Mouse (Mus musculus): Measurements from ENCODE around the gene Krt12. TPM values are rescaled to one million over a fixed set of nuclear protein-coding genes. Genes with fewer than 3 reads are reported as not detected.

Gene Krt12
- polyA plus RNA-seq, 1 experiment from 2014 or later, result not detected

DNA sequence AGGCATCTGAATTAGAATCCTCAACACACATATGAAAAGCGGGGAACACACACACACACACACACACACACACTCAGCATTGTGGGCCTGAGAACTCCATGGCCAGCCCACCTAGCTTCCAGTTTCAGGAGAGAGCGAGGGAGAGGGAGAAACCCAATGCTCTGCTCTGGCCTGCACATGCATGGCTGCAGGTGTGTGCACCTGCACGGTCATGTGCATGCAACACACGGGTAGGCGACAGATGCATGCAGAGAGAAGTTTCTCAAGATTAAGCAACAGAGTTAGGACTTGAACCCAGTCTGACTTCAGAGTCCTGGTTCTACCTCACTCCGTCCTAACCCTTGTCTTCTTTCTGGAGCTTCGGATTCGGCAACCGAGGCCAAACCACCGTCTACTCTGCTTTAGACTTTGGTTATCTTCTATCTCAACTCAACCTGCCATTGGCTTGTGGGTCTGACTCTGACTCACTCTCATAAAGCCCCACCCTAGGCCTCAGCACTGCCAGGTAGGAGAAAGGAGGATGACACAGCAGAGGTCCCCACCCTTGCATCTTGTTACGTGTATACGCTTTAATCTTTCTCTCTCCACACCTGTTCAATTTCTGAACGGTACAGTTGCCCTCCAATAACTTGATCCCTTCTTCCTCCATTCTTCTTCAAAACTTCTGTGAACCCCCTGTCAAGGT lies 7.5 kb downstream of the Krt12 start:
- no peaks in the 10 kb centered on the region for H3K27me3 ChIP-seq (replicated peaks; ENCODE audit: control insufficient read depth, insufficient read depth, low read length)
- no peak overlapping the region for H3K4me2 ChIP-seq (ENCODE audit: low read depth, low read length)
- H3K36me3 ChIP-seq (ENCODE audit: control insufficient read depth, insufficient read depth, low read length), result no peaks in the 10 kb centered on the region
- H3K4me3 ChIP-seq (ENCODE audit: low read length), result no peak overlapping the region
- 73% methylated on average over 13 of the region's 13 CpGs for WGBS
- H3K4me1 ChIP-seq (ENCODE audit: control insufficient read depth, insufficient read depth, low read length), result peaks cover 9% of the 10 kb centered on the region; the same call in 1 of the 2 replicates
- no peak overlapping the region for H3K9ac ChIP-seq (ENCODE audit: low read depth, low read length)
- H3K9me3 ChIP-seq (ENCODE audit: control insufficient read depth, low read length), result no peaks in the 10 kb centered on the region
- peak; percentile 87 for ATAC-seq
- no peak overlapping the region for H3K27ac ChIP-seq (ENCODE audit: low read length)

DNA sequence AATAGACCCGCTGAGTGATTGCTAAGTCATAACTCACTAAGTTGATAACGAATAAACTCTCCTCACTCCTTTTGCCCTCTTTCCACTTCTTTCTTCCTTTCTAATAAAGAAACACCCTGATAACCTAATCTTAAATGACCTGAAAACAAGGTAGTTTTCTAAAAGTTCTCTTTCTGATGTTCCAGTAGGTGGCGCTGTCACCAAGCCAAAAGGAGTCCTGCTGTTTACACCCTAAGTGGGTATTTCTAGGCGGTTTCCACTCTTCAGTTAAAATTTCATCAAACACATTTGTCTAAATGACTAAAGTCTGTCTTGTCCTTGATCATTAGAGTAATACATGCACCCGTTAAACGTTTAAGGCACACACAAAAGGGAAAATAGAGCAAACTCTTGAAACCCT lies 8.8 kb downstream of the Krt12 start:
- no peak overlapping the region for H3K4me2 ChIP-seq (ENCODE audit: low read depth, low read length)
- no peak overlapping the region for H3K4me3 ChIP-seq (ENCODE audit: low read length)
- WGBS, result 18% methylated on average over 6 of the region's 6 CpGs
- ATAC-seq, result no peak
- H3K27me3 ChIP-seq (replicated peaks; ENCODE audit: control insufficient read depth, insufficient read depth, low read length), result no peaks in the 10 kb centered on the region
- no peak overlapping the region for H3K27ac ChIP-seq (ENCODE audit: low read length)
- H3K9me3 ChIP-seq (ENCODE audit: control insufficient read depth, low read length), result no peaks in the 10 kb centered on the region
- H3K9ac ChIP-seq (ENCODE audit: low read depth, low read length), result no peak overlapping the region
- H3K4me1 ChIP-seq (ENCODE audit: control insufficient read depth, insufficient read depth, low read length), result peaks cover 9% of the 10 kb centered on the region; the same call in 1 of the 2 replicates
- H3K36me3 ChIP-seq (ENCODE audit: control insufficient read depth, insufficient read depth, low read length), result no peaks in the 10 kb centered on the region

DNA sequence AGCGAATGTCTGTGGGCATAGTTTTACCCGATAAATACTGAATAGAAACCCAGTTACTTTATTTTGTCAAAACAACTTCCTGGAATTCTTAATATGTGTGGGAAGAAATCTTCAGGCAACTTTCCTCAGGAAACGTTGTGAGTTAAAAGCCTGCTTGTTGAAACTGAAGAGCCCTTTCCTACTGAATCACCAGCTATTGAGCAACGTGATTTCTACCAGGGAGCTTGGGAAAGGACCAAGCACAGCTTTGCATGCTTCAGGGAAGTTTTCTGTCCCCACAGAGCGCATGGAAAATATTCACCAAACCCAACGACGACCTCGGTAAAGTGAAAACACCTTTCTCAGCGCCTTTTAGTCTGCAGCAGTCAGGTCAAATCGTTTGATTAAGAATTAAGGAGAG lies 15.9 kb downstream of the Krt12 start:
- Histone ChIP-seq H3K4me1 (ENCODE audit: control insufficient read depth, insufficient read depth, low read length) (no peaks in the 10 kb centered on the region), H3K9me3 (ENCODE audit: control insufficient read depth, low read length) (no peaks in the 10 kb centered on the region), H3K4me2 (ENCODE audit: low read depth, low read length) (no peak overlapping the region), H3K4me3 (ENCODE audit: low read length) (no peak overlapping the region), H3K9ac (ENCODE audit: low read depth, low read length) (no peak overlapping the region), H3K27ac (ENCODE audit: low read length) (no peak overlapping the region), H3K27me3 (replicated peaks; ENCODE audit: control insufficient read depth, insufficient read depth, low read length) (no peaks in the 10 kb centered on the region), H3K36me3 (ENCODE audit: control insufficient read depth, insufficient read depth, low read length) (no peaks in the 10 kb centered on the region)
- 68% methylated on average over 10 of the region's 10 CpGs for WGBS
- ATAC-seq, result no peak

DNA sequence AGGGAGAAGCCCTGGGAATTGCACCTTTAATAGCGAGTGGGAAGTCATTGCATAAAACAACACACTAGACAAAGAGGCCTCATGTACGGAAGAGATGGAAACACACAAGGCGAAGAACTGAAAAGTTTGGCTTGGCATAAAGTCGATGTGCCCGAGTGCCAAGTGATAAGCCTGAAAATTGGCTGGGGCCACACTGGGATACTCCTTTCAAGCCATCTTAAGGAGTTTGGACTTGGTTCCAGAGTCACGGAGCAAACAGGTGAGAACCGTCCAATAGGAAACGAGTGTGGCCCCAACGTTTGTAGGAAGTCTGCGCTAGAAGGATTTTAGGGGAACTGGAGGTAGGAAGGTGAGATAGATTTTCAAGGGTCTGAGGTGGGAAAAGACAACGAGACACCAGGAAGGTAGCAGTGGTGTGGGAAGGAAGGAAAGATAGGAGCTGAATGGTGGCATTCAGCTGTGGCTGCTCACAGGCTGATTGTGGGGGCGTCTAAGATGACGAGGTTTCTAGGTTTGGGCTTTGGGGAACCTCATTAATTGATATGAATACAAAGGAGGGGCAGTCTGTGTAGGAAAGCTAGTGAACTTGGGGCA lies 22.0 kb downstream of the Krt12 start:
- no peaks in the 10 kb centered on the region for H3K36me3 ChIP-seq (ENCODE audit: control insufficient read depth, insufficient read depth, low read length)
- no peak overlapping the region for H3K9ac ChIP-seq (ENCODE audit: low read depth, low read length)
- no peaks in the 10 kb centered on the region for H3K27me3 ChIP-seq (replicated peaks; ENCODE audit: control insufficient read depth, insufficient read depth, low read length)
- H3K27ac ChIP-seq (ENCODE audit: low read length), result no peak overlapping the region
- no peak for ATAC-seq
- H3K4me2 ChIP-seq (ENCODE audit: low read depth, low read length), result no peak overlapping the region
- 84% methylated on average over 13 of the region's 13 CpGs for WGBS
- no peaks in the 10 kb centered on the region for H3K4me1 ChIP-seq (ENCODE audit: control insufficient read depth, insufficient read depth, low read length)
- H3K4me3 ChIP-seq (ENCODE audit: low read length), result no peak overlapping the region
- H3K9me3 ChIP-seq (ENCODE audit: control insufficient read depth, low read length), result no peaks in the 10 kb centered on the region

DNA sequence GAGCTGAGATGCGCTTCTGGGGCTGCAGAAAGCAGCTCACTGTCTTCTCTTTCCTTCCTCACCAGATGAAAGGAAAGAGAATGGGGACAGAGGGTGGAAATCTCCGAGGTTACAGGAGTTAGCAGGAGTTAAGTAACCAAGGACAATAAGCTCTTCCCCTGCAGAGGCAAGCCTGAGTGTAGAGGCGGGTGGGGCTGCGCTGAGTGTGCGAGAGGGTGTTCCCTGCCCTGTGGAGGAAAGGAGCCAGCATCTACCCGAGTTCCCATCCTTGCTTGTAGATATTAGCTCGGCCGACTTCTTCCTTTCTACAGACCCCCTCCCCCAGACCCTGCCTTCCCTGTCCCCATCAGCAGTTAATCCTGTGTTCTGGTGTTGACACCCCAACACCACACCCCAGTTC lies 23.2 kb downstream of the Krt12 start:
- no peaks in the 10 kb centered on the region for H3K27me3 ChIP-seq (replicated peaks; ENCODE audit: control insufficient read depth, insufficient read depth, low read length)
- H3K36me3 ChIP-seq (ENCODE audit: control insufficient read depth, insufficient read depth, low read length), result no peaks in the 10 kb centered on the region
- H3K9ac ChIP-seq (ENCODE audit: low read depth, low read length), result no peak overlapping the region
- ATAC-seq, result no peak
- WGBS, result 51% methylated on average over 8 of the region's 8 CpGs
- no peak overlapping the region for H3K4me3 ChIP-seq (ENCODE audit: low read length)
- H3K4me2 ChIP-seq (ENCODE audit: low read depth, low read length), result no peak overlapping the region
- no peaks in the 10 kb centered on the region for H3K4me1 ChIP-seq (ENCODE audit: control insufficient read depth, insufficient read depth, low read length)
- H3K27ac ChIP-seq (ENCODE audit: low read length), result no peak overlapping the region
- H3K9me3 ChIP-seq (ENCODE audit: control insufficient read depth, low read length), result no peaks in the 10 kb centered on the region

DNA sequence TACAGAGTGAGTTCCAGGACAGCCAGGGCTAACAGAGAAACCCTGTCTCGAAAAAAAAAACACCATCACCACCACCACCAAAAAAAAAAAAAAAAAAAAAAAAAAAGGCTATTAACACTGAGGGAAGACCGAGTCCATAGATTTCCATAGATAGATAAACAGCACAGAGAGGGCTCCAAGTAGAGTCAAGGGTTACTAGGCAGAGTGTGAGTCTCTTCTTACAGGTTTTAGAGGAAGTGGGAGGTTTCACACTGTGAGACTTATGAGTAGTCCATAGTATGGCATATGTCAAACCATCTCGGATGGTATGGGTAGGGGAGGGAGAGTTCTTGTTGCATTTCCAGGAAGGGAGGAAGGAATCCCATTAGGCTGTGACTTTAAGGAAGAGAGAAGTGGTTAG lies 24.0 kb downstream of the Krt12 start:
- Histone ChIP-seq H3K27me3 (replicated peaks; ENCODE audit: control insufficient read depth, insufficient read depth, low read length) (no peaks in the 10 kb centered on the region), H3K9me3 (ENCODE audit: control insufficient read depth, low read length) (no peaks in the 10 kb centered on the region), H3K36me3 (ENCODE audit: control insufficient read depth, insufficient read depth, low read length) (no peaks in the 10 kb centered on the region), H3K27ac (ENCODE audit: low read length) (no peak overlapping the region), H3K4me1 (ENCODE audit: control insufficient read depth, insufficient read depth, low read length) (no peaks in the 10 kb centered on the region), H3K4me2 (ENCODE audit: low read depth, low read length) (no peak overlapping the region), H3K4me3 (ENCODE audit: low read length) (no peak overlapping the region), H3K9ac (ENCODE audit: low read depth, low read length) (no peak overlapping the region)
- ATAC-seq, result no peak
- WGBS, result 67% methylated on average over 3 of the region's 3 CpGs

DNA sequence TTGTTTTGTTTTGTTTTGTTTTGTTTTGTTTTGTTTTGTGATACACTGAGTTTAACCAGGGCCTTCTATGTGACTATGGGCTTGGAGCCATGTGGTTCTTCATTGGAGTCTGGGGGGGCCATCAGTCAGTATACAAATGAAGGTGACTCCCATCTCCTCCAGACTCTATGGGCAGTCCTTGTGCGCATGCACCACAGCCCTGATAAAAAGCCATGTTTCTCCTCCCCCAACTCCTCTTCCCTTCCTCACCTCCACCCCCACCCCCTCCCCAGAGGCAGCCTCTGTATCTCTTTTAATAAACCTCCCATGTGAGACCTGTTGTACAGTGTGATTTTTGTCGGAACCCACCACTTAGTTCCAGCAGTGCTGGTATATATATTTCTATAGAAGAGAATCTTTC lies 25.4 kb downstream of the Krt12 start:
- Histone ChIP-seq H3K36me3 (ENCODE audit: control insufficient read depth, insufficient read depth, low read length) (no peaks in the 10 kb centered on the region), H3K27me3 (replicated peaks; ENCODE audit: control insufficient read depth, insufficient read depth, low read length) (no peaks in the 10 kb centered on the region)
- 86% methylated on average over 2 of the region's 2 CpGs for WGBS

DNA sequence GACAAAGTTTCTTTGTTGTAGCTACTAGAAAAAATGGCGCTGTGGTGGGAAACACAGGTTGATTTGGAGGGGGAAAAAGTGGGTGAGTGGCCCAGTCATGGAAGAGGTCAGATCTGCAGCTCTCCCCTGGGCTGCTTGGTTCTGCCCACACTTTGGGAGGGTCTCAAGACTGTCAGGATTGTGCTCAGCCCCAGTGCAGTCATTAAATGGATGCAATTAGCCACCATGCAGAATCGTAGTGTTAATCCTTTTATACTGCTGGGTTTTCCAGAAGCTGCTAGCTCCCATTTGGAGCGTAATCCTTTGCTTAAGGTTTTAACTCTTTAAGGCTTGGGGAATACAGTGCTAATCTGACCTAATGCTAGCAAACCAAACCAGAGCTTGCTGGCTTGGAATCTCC lies 26.0 kb downstream of the Krt12 start:
- H3K9ac ChIP-seq (ENCODE audit: low read depth, low read length), result no peak overlapping the region
- no peaks in the 10 kb centered on the region for H3K9me3 ChIP-seq (ENCODE audit: control insufficient read depth, low read length)
- H3K27me3 ChIP-seq (replicated peaks; ENCODE audit: control insufficient read depth, insufficient read depth, low read length), result no peaks in the 10 kb centered on the region
- H3K4me2 ChIP-seq (ENCODE audit: low read depth, low read length), result no peak overlapping the region
- no peak for ATAC-seq
- no peak overlapping the region for H3K27ac ChIP-seq (ENCODE audit: low read length)
- H3K4me3 ChIP-seq (ENCODE audit: low read length), result no peak overlapping the region
- H3K4me1 ChIP-seq (ENCODE audit: control insufficient read depth, insufficient read depth, low read length), result no peaks in the 10 kb centered on the region
- H3K36me3 ChIP-seq (ENCODE audit: control insufficient read depth, insufficient read depth, low read length), result no peaks in the 10 kb centered on the region
- WGBS, result 44% methylated on average over 3 of the region's 3 CpGs

More for the DNA sequence above, 25.4 kb downstream of the Krt12 start:
- Histone ChIP-seq H3K9ac (ENCODE audit: low read depth, low read length) (no peak overlapping the region), H3K27ac (ENCODE audit: low read length) (no peak overlapping the region), H3K4me3 (ENCODE audit: low read length) (no peak overlapping the region), H3K4me1 (ENCODE audit: control insufficient read depth, insufficient read depth, low read length) (no peaks in the 10 kb centered on the region), H3K9me3 (ENCODE audit: control insufficient read depth, low read length) (no peaks in the 10 kb centered on the region), H3K4me2 (ENCODE audit: low read depth, low read length) (no peak overlapping the region)
- ATAC-seq, result no peak

DNA sequence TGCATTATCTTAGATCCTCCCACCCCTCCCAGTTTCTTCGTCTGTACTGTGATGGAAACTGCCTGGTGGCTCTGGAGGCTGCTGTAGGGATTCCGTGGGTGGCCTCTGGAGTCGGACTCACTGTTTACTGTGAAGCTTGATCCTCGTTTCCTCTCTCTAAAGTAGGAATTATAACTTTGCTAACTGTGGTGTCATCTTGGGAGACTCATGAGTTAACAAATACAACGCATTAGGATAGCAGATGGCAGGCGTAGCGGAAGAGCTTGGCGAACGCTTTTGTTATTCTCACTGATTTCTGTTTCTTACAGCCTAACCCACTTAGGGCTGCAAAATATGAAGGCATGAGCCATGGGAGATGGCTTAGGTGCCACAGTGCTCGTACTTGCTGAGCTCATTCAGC lies 29.6 kb downstream of the Krt12 start:
- 0 out of 2 replicates have a peak, but pooled peaks cover 3% of the 10 kb centered on the region for H3K4me1 ChIP-seq (ENCODE audit: control insufficient read depth, insufficient read depth, low read length)
- H3K9ac ChIP-seq (ENCODE audit: low read depth, low read length), result no peak overlapping the region
- ATAC-seq, result peak; percentile 23; the same call in 1 of the 2 replicates
- H3K36me3 ChIP-seq (ENCODE audit: control insufficient read depth, insufficient read depth, low read length), result no peaks in the 10 kb centered on the region
- no peaks in the 10 kb centered on the region for H3K27me3 ChIP-seq (replicated peaks; ENCODE audit: control insufficient read depth, insufficient read depth, low read length)
- H3K4me3 ChIP-seq (ENCODE audit: low read length), result no peak overlapping the region
- no peaks in the 10 kb centered on the region for H3K9me3 ChIP-seq (ENCODE audit: control insufficient read depth, low read length)
- 62% methylated on average over 10 of the region's 10 CpGs for WGBS
- H3K4me2 ChIP-seq (ENCODE audit: low read depth, low read length), result 0 out of 2 replicates have a peak overlapping the region, but pooled peaks have one; percentile 5
- peak overlapping the region; percentile 66 for H3K27ac ChIP-seq (ENCODE audit: low read length)

All from intestine, embryonic 16.5 days (tissue).